Mouse (Mus musculus) brain, adult 2 months (tissue): ENCODE measurements at regions not wholly inside any gene's neighbourhood (a gene's known extent, or its start where the extent isn't known, plus 50 kb on each side); places are given as distances from the start of the nearest gene placed in this dataset.
"Not testable (repeated sequence)": the region's sequence is repeated elsewhere in the genome, so short reads cannot be mapped to it uniquely, and the experiment has no call there.

Source experiments
- DNase-seq: peaks from one replicate; pipeline ENCODE4 v3.0.0; 2011; ENCODE audit warnings: low read depth, low spot score

DNA sequence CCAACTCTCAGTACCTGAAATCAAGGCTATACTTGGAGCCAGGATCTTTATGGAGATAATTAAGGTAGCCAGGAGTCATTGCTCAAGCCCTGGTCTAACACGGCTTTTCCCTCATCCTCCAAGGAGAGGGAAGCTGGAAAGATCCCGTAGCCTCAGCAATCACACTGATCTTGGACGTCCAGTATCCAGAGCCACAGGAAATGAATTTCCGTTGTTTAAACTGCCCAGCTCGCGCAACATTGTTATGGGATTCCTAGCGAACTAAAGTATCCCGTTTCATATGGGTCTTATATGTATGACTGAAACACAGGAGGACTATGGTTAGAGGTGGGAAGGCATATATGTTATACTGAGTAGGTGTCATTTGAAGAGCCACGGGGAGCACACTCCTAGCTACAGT is 126.3 kb upstream of the Lnx1 start:
- DNase-seq = no peak

DNA sequence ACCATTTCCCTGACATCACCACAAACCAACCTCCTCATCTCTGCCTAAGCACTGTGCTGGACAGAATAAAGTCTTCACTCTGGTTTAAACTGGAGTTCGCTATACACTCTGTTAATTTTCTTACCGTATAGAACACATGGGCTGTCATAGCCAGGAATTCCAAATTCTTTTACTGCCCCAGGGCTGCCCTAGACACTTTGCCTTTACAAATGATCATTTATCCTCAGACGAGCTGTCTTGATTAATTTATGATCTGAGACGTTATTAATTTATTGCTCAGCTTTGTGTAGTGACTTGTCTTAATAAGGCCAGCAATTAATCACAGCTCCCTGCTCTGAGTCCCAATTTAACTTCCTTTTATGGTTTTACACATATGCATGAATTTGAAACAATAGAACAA is 125.2 kb upstream of the Lnx1 start:
- DNase-seq = no peak

DNA sequence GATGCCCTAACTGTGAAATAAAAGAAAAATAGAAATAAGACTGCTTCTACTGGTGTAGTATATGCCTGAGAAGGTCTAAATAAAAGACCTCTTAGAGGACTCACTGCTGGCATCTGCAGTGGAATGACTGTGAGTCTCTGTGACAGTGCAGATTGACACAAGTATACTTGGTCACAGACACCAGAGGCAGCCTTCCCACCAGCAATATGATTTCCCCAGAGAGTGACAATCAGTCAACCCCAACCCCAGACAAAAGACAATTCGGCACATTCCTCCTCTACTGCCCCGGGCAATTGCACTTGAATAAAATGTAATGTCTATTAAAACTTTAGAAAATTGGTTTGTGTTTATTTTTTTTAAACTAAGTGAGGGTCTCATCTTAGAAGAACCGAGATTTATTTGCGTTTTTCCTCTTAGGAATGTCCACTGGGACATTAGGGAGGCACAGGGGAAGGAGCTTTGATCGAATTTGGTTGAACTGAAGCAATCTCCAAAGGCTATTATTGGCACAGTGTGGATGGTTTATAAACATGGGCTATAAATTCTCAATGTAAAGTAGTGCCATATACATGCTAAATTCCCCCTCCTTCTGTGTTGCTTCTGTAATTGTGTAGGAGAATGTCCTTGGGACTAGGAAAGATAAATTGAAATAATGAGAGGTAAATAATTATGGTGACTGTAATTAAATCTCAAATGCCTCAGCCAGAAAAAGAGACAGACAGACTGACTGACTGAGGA is 123.0 kb upstream of the Lnx1 start:
- no peak for DNase-seq

DNA sequence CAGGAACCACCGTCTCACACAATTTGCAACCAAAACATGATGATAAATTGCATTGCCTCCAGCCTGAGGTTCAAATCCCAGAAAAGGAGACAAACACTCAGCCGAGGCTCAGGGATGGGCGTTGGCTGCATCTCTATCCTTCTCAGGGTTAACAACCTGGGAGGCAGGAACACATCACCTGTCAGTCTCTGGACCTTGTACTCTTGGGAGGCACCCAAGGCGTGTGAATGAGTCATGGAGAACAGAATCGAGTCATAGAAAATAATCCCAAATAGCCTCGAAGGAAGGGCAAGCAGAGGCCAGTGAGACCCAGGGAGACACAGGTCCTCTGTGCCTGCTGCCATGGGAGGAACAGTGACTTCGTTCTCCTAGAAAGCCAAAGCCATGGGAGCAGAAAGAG is 121.0 kb upstream of the Lnx1 start:
- DNase-seq = no peak

DNA sequence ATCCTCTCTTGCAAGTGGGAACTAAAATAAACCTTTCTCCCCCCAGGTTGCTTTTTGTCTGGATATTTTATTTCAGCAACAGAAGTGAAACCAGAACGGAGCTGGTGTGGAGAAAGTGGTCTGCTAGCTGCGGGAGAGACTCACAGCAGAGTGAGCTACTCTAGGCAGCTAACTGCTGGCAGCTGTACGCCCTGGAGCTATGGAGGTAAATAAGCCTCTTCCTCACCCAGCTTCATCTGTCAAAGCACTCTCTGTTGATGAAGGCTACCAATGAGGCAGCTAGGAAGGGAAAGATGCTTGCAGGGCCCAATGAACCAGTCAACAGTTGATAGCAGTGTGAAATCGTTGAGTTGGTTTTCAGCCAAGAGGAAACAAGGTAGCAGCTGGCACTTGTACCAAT is 119.3 kb upstream of the Lnx1 start:
- peak; percentile 22 for DNase-seq

DNA sequence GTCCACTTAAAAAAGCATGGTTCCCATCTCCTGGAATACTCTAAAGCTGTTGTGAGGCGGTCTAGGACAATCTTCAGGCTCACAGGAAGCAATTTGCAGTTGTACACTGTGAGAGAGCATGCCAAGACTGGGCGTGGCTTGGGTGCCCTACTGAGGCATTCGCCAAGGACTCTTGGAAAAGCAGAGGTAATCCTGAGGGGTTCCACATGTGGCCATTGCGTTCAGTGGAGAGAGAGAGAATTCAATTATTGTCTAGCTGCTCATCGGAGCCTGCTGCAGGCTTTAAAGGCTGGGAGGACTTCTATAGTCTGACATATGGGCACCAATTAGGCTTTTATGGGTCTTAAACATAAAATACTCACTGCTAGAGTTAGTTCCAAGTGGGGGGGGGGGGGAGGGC is 113.8 kb upstream of the Lnx1 start:
- DNase-seq = no peak

DNA sequence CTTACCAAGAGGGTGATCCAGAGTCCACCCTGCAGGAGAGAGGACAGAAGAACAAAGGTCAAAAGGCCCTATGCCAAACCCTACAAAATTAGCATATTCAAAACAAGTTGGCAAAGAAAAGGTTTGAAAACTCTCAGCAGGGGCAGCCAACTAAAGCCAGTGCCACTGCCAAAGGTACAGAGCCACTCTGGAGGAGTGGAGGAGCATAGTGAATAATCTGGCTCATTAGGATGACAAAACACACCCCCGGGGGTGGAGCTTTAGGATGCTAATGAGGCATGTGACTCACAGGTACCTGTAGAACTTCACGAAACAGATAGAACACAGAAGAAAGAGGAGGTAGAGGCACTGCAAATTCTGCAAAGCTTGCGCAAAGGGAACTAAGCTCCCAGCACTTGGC is 110.7 kb upstream of the Lnx1 start:
- DNase-seq = no peak

DNA sequence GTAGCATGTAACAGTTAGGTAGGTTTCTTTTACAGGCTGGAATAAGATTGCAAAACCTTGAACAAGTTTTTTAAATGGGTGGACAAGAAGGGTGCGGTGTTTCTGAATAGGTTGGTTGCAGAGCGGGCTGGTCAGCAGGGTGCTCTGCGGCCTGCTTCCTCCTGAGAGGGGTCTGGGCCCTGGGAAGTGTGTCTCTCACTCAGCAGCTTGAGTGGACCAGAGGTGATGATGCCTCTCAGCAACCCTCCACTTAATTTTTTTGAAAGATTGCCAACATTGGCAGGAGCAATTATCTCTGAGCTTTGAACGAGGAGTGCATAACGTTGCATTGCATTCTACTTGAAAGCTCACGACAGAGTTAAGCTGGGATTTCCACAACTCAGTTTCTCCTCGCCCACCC is 108.3 kb upstream of the Lnx1 start:
- no peak for DNase-seq

DNA sequence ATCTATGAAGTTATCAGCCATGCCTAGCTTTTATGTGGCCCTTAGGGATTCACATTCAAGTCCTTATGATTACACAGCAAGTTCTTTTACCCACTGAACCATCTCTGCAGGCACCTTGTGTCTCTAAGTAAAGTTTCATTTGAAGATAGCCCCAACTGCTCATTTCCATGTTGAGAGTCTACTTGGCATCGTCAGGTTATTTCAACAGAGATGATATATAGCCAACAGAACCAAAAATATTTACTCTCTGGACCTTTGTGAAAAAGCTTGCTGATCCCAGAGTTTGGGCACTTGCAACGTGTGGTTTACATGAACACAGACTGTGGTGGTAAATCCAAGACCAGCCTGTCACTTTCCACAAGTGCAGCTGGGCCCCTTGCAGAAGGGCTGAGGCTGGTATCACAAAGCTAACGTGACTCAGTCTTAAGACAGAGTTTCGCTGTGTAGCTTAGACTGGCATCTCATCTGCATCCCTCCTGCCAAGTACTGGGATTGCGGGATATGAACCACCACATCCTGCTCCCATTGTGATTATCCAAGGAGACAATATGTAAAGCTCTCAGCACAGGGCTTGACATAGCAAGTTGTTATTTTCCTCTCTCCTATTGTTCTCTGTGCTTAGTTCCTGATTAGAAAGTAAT is 105.0 kb upstream of the Lnx1 start:
- no peak for DNase-seq

DNA sequence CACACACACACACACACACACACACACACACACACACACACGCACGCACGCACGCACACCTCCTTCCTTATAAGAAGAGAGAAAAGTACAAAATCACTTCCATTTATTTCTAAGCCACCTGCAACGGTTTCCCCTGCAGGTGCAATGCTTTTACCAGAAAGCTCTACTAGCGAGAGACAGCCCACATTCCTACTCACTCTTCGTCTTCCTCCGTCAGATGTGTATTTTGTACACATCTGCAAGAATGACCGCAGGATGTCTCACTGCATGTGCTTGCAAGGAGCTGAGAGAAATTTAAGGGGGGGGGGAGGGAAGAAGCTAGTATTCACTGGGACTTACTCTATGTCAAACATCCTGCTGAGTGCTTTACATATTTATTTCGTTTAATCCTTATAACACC is 99.2 kb upstream of the Lnx1 start:
- DNase-seq = no peak

DNA sequence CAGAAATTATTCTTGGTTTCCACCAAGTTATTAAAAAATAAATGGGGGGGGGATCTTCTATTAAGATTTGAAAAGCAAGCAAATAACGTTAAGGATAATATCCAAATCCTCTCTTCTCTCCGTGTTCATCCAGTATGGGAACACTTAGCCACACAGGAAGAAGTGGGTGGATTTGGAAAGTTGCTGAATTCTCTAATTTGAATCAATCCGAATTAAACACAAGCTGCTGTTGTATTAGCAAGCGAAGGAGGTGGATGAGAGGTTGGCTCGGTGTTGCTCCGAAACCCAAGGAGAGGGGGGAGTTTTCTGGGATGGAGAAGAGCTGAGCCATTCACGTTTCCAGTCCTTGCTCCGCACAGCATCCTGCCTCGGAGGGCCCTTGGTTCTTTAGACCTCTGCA is 97.6 kb upstream of the Lnx1 start:
- peak; percentile 61 for DNase-seq

DNA sequence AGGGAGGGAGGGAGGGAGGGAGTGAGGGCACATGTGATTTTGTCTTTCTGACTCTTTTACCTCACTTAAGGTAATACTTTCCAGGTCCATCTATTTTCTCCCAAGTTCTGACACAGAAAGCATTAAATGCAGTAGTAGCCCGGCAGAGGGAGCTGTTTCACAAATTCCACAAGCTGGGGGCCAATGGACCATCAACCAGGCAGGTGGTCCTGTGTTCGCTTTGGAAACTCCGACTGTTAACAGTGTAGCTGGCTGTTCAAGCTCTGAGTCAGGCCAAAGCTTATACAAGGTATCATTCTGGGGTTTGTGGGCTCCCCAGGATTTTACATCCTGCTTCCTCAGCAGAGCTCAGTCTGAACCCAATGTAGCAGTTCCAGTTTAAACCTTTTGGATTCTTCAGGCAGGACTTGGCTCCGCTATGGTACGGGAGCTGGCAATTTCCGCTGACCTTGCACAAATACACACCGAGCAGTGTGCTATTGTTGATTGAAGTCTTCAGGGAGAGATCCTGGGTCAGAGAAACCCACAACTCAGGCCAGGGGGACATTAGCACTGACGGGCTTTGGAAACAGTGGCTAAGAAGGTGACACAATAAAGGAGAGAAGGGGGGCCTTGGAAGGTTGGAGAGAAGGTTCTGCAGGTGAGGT is 93.8 kb upstream of the Lnx1 start:
- peak; percentile 62 for DNase-seq

DNA sequence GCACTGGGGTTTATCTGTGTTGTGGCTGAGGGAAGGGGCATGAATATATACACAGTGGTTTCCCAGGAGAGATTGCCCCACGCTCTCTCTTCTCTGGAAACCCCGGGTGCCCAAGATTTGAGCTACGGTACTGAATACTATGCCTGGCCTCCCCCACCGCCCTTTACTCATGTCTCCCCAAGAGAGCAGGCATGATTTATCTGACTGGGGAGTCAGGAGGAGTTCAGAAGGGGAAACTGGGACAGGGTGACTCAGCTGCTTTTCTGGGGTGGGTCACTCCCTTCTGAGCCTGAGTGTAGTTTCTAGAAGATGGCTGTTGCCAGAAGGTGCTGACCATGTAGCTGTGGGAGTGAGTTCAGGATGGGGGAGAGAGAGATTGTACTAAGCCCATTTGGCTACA is 92.0 kb upstream of the Lnx1 start:
- DNase-seq = peak; percentile 8

DNA sequence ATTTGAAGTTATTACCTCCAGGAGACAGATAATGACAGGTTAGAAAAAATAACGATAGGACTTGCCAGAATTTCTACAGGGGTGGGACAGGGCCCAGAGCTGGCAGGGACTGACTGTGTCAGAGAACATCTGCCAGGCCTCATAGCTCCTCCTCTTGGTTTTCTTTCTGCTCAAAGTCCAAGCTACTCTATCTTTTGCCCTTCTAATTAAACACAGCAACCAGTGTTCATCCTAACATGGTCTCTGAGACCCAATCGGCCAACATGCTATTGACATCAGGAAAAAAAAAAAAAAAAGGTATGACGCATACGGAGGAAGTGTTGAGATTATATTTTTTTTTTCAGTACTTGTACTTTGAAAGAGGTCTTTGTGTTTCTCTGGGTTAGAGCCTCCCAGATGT is 90.7 kb upstream of the Lnx1 start:
- DNase-seq = no peak

DNA sequence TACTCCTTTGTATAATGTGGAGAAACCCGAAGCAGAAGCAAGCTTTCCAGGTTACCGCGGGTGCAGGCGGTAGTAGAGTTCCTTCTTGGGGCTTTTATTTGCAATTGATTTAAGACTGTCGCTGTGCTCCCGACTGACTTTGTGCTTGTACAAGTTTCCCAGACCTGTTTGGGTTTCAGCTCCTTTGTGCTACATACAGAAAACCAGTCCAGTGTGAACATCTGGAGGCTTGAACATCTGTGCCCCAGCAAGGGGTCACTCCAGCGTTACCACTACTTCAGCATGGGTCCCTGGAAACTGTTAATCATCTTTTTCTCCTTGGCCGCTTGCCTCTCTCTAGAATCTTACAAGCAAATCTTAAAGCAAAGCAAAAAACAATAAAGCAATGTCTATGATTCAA is 90.2 kb upstream of the Lnx1 start:
- no peak for DNase-seq

DNA sequence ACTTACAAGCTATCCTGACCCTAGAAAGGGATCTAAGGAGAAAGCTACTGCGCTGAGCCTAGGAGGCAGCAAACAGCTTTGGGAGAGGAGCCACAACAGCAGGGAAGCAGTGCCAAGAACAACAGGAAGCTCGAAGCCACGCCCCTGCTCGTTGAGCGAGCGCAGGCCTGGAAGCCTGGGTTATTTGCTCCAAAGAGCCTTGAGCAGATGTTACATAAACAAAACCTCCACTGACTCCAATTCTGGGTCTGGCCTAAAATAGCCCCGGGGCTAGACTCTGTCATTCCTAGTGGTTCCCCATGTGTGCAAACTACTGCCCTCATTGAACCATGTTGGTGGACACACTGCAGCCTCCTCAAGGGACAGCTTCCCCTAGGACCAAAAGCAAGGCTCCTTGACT is 89.6 kb upstream of the Lnx1 start:
- peak; percentile 71 for DNase-seq

DNA sequence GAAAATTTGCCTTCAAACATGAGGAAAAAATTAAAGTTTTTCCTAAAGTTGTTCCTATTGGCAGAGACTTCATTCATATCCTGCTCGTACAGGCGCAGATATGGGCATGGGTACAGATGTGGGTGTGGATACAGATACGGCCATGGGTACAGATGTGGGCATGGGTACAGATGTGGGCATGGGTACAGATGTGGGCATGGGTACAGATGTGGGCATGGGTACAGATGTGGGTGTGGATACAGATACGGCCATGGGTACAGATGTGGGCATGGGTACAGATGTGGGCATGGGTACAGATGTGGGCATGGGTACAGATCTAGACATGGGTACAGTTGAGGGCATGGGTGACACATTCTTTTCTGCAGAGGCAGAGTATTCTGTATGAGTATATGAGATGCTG is 87.8 kb upstream of the Lnx1 start:
- DNase-seq = not testable (repeated sequence)

DNA sequence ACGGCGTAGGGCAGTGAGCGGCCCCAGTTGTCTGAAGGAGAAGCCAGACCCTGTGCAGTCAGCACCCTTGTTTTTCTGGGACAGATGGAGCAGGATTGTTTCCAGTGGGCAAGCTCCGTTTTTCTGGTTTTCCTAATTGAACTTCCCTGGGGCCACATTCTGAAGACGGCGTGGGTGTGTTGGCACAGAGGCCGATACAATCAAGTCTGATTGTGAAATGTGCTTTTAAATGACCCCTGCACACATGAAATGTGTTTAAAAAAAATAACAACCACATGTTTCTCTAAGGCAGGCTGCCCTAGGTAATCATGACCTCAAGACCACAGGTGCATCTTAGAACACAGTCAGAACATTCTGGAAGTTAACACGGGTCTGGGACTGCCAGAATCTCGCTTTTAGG is 81.2 kb upstream of the Lnx1 start:
- no peak for DNase-seq

DNA sequence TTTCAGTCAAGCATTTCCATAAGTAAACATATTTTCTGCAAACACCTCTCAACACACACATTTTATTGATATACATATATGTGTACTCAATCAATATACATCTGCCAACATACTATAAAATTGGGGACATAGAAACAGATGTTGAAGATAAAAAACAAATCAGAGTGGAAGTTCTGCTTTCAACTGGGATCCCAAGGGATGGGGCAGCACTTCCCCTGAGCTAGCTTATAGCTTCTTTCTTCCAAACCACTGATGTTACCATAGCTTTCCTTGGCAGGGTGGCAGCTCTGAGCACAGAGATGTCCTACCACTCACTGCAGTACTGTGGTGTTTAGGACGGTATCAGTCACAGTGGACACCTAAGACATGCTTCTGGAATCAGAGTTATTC is 75.4 kb upstream of the Lnx1 start:
- no peak for DNase-seq

DNA sequence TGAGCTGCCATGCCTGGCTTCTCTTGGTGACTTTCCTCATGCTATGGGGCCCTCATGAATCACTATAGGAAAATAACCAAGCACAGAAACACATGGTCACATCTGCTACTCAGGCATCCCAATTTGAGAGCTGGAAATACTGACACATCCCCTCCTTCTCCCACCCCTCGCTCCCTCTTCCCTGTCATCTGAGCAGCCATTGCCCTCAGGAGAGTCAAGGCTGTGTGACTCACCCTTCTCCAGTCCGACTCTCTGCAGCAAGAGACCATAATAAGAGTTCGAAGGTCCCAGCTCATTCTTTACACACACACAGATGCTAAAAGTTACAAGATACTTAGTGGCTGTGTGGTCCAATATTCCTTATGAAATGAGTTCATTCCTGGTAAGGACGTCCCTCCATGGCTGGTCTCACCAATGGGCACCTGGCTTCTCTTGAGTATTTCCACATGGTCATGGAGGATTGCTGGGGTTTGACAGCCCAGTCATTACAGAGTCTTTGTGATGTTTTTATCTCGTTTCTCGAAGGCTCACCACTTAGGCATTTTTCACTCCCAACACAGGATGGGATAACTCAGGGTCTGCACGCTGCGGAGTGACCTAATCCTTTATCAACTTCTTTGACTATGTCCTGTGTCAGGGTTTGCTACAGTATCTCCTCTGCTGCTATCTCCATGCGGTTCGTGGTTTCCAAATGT is 74.8 kb upstream of the Lnx1 start:
- DNase-seq = peak; percentile 36

DNA sequence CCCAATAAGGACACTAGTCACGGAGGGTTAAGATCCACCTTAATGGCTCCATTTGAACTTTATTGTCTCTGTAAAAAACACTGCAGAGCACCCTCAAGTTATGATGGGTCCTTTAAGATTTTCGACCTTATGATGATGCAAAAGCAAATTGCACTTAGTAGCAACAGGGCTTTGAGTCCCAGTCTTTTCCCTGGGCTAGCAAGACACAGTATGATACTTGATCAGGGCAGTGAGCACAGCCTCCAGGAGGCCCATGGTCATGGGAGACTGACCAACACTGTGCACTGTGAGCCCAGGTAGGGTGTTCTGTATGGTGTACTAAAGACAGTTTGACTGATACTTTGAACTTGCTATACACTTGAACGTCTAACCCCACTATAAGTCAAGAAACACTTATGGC is 73.4 kb upstream of the Lnx1 start:
- DNase-seq = no peak

DNA sequence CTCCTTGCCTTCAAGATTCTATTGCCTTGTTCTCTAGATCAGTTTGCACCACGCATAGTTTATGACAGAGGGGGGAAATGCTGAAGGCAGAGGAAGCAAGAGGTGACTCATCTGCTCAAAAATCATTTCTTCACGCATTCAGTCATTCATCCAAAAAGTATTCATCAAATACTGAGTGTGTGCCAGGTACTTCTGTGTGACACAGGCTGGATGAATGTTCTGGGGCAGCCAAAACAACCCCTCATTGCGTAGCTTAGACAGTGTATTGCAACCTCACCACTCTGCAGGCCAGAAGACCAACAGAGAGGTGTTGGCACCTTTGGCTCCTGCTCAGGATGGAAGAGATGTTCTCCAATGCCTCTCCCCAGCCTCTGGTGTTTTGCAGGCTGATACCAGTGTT is 72.9 kb upstream of the Lnx1 start:
- DNase-seq = no peak
